Mouse (Mus musculus): ENCODE results near the gene Srgap3.

Gene Srgap3

DNA sequence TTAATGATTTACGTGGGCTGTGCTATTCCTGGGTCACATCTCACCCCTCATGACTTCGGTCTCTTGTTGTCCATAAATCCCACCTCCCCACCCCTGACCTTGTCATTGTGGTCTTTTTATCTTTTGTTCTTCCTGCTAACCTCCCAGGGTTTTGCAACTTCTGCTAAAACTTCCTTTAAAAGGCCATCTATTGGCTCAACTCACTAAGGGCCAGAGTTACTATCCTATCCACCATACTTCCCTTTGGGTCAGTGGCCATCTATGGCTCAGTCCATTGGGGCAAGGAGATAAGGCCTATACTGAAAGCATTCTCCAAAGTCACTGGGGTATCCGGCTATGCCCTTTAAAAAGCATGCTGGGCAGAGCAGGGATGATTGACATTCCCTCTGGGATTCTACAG, 233.1 kb downstream of the Srgap3 start:
- in situ Hi-C loops (cut with MboI; ENCODE audit: unreplicated experiment in 2 of 2), result loop anchor here in 1 of 2 experiments (25.0 kb wide), 1 partner anchor 623 kb away; the partner anchor contains the start of genes Camk1 and Ogg1

DNA sequence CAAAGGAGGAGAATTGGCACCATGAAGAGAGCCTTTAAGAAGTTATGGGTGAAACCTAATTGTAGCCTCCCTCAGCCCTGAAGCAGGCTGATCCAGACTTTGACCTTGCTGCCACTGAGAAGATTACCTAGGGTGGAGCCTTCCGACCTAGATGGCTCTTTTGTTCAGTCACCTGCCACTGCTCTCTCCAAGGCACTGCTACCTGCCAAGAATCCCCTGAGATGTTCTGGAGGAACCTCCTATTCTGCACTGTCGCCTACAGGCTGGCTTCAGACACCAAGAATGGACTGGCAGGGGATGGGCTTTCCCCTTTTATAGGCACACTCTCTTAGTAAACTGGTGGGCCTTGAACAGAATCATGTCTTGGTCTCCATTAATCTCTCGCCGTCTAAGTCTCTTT, 244.8 kb downstream of the Srgap3 start:
- in situ Hi-C loops (cut with MboI; ENCODE audit: unreplicated experiment in 2 of 2), result loop anchor here (5.0 to 25.0 kb wide), 3 partner anchors 400 to 635 kb away; partner anchors contain the start of genes Camk1 (in 1 of the 2) and Ogg1 (in 1 of the 2)

DNA sequence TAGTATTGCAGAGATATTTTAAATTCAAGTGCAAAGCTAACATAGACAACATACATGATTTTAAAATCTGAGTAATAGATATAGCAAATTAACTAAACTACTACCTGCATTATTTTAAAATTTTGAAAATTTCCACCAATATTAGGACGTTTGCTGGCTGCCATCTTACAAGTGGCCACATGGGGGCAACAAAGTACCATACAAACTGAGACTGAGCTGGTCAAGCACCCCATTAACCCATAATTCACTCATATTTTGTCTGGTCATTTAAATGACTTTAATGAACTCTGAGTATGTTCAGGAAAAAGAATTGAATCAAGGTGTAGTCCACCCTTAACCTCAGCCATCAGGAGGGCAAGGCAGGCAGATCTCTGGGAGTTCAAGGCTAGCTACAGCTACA, 246.7 kb downstream of the Srgap3 start:
- in situ Hi-C loops (cut with MboI; ENCODE audit: unreplicated experiment in 2 of 2), result loop anchor here (5.0 to 25.0 kb wide), 3 partner anchors 402 to 637 kb away; partner anchors contain the start of genes Camk1 (in 1 of the 2) and Ogg1 (in 1 of the 2)

DNA sequence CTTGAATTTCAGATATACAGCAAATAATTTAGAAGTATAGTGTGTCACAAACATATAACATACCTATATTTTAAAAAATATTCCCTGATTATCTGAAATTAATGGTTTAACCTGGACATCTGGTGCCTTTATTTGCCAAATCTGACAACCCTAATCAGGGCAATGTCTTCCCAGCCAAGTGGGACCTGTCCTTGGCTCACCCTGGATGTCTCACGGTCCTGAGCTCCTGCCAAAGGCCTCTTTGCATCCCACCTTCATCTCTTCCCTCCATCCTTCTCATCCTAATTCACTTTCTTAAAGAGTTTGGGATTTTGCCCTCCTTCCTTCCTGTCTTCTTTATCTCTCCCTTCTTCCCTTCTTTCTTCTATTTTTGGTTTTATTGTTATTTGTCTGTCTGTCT, 248.0 kb downstream of the Srgap3 start:
- in situ Hi-C loops (cut with MboI; ENCODE audit: unreplicated experiment in 2 of 2), result loop anchor here (25.0 kb wide), 2 partner anchors 287 to 1038 kb away; partner anchors contain the start of gene Sec13 (in 1 of the 2)

DNA sequence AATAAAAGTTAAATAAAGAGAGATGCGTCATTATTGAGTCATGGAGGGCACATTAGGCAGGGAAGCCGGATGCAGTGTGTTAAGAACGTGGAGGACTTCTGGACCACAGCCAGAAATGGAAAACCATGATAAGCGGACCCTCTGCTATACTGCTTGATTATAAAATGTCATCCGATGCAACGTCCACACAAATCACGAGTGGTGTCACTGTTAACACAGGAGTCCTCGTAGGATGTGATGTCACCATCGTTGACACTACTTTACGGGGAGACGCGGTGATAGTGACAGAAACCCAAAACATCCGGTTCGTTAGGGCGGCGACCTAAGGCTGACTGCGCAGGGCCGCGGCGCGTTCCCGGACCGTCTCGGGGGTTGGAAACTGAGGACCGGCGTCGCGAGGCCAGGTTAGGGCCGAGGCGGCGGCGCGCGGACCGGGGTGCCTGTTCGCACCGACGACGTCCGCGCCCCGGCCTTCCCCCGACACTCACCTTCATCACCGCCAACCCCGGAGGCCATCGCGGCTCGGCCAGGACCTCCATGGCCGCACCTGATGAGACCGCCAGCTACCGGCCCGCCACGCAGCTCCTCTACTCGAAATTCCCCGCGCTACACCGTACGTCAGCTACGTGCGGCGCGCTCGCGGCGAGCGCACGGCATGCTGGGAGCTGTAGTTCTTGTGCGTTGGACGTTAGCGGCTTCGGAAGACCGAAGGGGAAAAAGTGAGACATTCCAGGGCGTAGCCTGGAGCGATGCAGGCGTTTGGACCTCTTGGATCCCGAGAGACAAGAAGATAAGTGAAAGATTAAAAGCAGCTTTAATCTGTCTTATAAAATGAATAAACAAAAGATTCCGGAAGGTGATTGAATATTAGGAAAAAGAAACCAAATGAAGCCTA, 250.8 kb downstream of the Srgap3 start, which contains the start of gene Rad18:
Gene Rad18, minus strand, starts transcription at position 631 of the 895 bp plus-strand sequence.
- in situ Hi-C loops (cut with MboI; ENCODE audit: unreplicated experiment in 2 of 2), result loop anchor here (25.0 kb wide), 2 partner anchors 284 to 1041 kb away; partner anchors contain the start of gene Sec13 (in 1 of the 2)

DNA sequence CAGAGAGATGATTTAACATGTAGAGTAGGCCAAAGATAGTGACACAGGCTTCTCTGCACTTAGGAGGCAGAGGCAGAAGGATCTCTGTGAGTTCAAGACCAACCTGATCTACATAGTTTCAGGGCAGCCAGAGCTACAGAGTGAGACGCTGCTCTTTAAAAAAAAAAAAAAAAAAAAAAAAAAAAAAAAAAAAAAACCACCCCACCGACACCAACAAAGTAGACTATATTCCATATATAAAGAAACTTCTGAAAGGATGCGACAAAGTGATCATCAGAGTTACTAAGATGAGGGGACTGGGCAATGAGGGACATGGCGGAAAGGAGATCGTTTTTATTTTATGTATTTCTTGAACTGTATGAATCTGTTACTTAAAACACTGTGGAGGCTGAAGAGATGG, 252.6 kb downstream of the Srgap3 start:
- in situ Hi-C loops (cut with MboI; ENCODE audit: unreplicated experiment in 2 of 2), result loop anchor here (25.0 kb wide), 2 partner anchors 282 to 1043 kb away; partner anchors contain the start of gene Sec13 (in 1 of the 2)

DNA sequence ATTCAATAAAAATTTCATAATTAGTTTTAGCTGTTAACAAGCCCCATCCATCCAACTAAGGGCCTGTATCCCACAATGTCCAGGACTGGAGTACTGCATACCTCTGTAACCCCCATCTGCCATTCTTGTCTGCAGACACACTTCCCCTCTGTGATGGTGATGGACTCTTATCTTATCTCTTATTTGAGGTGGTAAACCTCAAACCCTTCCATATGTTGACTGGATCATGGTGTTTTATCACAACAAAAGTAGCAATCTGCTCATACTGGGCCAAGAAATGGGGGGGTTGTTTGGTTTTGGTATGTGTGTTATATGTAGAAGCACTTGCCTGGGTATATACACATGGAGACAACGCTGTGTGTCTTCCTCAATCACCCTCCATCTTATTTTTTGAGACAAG, 255.5 kb downstream of the Srgap3 start:
- in situ Hi-C loops (cut with MboI; ENCODE audit: unreplicated experiment in 2 of 2), result loop anchor here (25.0 kb wide), 2 partner anchors 279 to 1046 kb away; partner anchors contain the start of gene Sec13 (in 1 of the 2)

DNA sequence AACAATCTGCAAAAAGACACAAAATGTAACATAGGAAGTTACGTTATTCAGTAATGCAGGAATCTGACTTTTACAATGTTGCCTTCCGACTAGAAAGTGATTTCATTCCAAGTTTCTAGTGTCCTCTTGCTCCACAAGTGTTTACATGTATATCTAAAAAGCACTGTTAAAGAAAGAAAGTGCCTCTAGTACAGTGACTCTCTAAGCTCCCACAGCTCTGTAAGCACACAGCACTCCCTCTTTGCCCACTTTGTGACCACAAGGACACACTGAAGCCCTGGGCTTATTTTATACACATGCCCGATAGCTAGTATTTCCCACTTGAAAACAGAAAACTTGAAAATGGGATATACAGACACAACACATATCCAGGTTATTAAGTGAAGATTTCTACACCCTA, 259.0 kb downstream of the Srgap3 start:
- in situ Hi-C loops (cut with MboI; ENCODE audit: unreplicated experiment in 2 of 2), result loop anchor here (25.0 kb wide), 2 partner anchors 276 to 1049 kb away; partner anchors contain the start of gene Sec13 (in 1 of the 2)

DNA sequence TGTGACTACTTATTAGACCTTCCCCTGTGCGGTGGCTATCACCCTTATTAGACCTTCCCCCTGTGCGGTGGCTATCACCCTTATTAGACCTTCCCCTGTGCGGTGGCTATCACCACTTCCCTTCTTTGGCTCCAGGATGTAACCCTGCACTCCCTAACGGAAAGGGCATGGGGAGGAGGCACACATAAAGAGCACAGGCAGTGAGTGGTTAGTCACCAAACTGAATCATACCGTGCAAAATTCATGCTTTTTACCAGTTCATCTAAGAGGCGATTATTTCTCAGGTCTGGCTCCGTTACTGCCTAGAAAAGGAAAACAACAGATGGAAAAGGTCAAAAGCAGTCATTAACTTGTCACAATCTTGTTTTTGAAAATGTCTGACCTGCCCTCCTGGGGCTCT, 260.6 kb downstream of the Srgap3 start:
- in situ Hi-C loops (cut with MboI; ENCODE audit: unreplicated experiment in 2 of 2), result loop anchor here (25.0 kb wide), 2 partner anchors 274 to 1051 kb away; partner anchors contain the start of gene Sec13 (in 1 of the 2)

DNA sequence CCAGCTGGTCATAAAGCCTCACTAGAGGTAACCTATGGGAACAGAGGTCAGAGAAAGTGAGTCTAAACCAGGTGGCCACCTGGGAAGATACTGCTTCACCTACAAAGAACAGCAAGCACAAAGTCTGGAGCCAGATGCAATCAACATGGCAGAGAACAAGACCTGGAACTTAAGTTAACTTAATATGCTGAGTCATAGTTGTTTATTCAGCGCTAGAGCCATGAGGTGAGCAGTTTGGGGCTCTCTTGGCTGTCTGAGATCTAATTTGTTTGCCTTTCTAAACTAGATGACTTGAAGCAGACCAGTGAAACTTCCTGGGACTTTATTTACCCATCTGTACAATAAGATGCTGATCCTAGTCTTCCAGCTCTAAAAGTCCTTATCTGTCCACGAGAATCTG, 263.0 kb downstream of the Srgap3 start:
- in situ Hi-C loops (cut with MboI; ENCODE audit: unreplicated experiment in 2 of 2), result loop anchor here (25.0 kb wide), 2 partner anchors 272 to 1053 kb away; partner anchors contain the start of gene Sec13 (in 1 of the 2)
